8 mouse cellular contexts compared by ENCODE assay signal in genomic region chr10:80164998-80165344, GRCm38 (mm10). TPM values are rescaled to one million over a fixed set of nuclear protein-coding genes. Genes with fewer than 3 reads are reported as not detected.
A peak's percentile ranks its signal among the peaks of the same experiment; 100 is the strongest.
DNase-seq lines count a peak whose midpoint lies in the region; ATAC-seq and TF ChIP-seq lines count a peak whose summit lies in the region.

No protein-coding gene starts in this region.

- peak; percentile 100 for TF ChIP-seq CTCF in G1E (IDR thresholded peaks at IDR 0.05; ENCODE audit: low read depth, low read length)
- TF ChIP-seq CTCF in thymus, adult 2 months (IDR thresholded peaks at IDR 0.05; ENCODE audit: borderline replicate concordance, control insufficient read depth, extremely low read depth, insufficient read depth, low read length, poor library complexity), result peak; percentile 86

- no peaks in the 10 kb centered on the region; the same call in 1 of the 2 replicates for H3K27me3 ChIP-seq in G1E (ENCODE audit: insufficient read depth, low read length)
- no peaks in the 10 kb centered on the region for H3K27me3 ChIP-seq in lung, embryonic 16.5 days (ENCODE audit: control insufficient read depth, insufficient read depth, low read depth, low read length)
- no peaks in the 10 kb centered on the region for H3K27me3 ChIP-seq in thymus, adult 2 months (ENCODE audit: control insufficient read depth, insufficient read depth, low read length)

- peak overlapping the region; percentile 72 for H3K4me3 ChIP-seq in G1E (ENCODE audit: low read depth, low read length)
- peak overlapping the region; percentile 43 for H3K4me3 ChIP-seq in lung, embryonic 16.5 days (ENCODE audit: low read length)
- H3K4me3 ChIP-seq in thymus, adult 2 months (ENCODE audit: control insufficient read depth, insufficient read depth, low read length), result peak overlapping the region; percentile 25

- no peak overlapping the region; the same call in 1 of the 2 replicates for H3K27ac ChIP-seq in lung, embryonic 16.5 days (ENCODE audit: low read length)
- no peak overlapping the region for H3K27ac ChIP-seq in thymus, adult 2 months (ENCODE audit: control insufficient read depth, insufficient read depth, low read length)

- ATAC-seq in G1E (ENCODE audit: extremely low read depth, insufficient number of reproducible peaks, low FRiP score, poor library complexity, severe bottlenecking), result peak; percentile 29
- ATAC-seq in hematopoietic stem cell, adult 5-6 weeks (replicated peaks in 1 of 2; ENCODE audit: insufficient read depth in 1 of 2, low FRiP score in 2 of 2, low TSS enrichment in 1 of 2, low read depth in 1 of 2, poor library complexity in 2 of 2, severe bottlenecking in 2 of 2), result peak; percentile 61 to 66
- peak; percentile 17 for ATAC-seq in lung, embryonic 16.5 days (ENCODE audit: low read depth)

- H3K4me2 ChIP-seq in lung, embryonic 16.5 days (ENCODE audit: low read depth, low read length), result peak overlapping the region; percentile 83

- peaks cover 9% of the 10 kb centered on the region for H3K36me3 ChIP-seq in G1E (replicated peaks)
- peaks cover 3% of the 10 kb centered on the region for H3K36me3 ChIP-seq in lung, embryonic 16.5 days (ENCODE audit: control insufficient read depth, insufficient read depth, low read length)
- H3K36me3 ChIP-seq in thymus, adult 2 months (ENCODE audit: control insufficient read depth, insufficient read depth, low read length), result peaks cover 3% of the 10 kb centered on the region; the same call in 1 of the 2 replicates

- H3K4me1 ChIP-seq in G1E (ENCODE audit: insufficient read depth, low read depth, low read length), result peaks cover 86% of the 10 kb centered on the region
- H3K4me1 ChIP-seq in lung, embryonic 16.5 days (replicated peaks; ENCODE audit: control insufficient read depth, insufficient read depth, low read length), result peaks cover 71% of the 10 kb centered on the region
- H3K4me1 ChIP-seq in thymus, adult 2 months (replicated peaks; ENCODE audit: control insufficient read depth, insufficient read depth, low read length), result peaks cover 58% of the 10 kb centered on the region

- 0 out of 2 replicates have a peak, but pooled peaks have one; percentile 35 for TF ChIP-seq POLR2A in thymus, adult 2 months (IDR thresholded peaks at IDR 0.05; ENCODE audit: control insufficient read depth, extremely low read depth, insufficient read depth, low read length, poor library complexity)

- DNase-seq in G1E (ENCODE audit: low spot score), result peak; percentile 63
- peak; percentile 98 for DNase-seq in cerebellum, adult 8-10 months
- DNase-seq in forelimb bud, embryonic 11.5 days (ENCODE audit: low read depth, low spot score), result peak; percentile 95
- DNase-seq in layer of hippocampus, adult 9-11 months, result peak; percentile 96
- peak; percentile 92 for DNase-seq in ovary, adult 18-20 months (ENCODE audit: low spot score)
- peak; percentile 89 for DNase-seq in thymus, adult 2 months

- peak overlapping the region; percentile 60 for H3K9ac ChIP-seq in lung, embryonic 16.5 days (ENCODE audit: low read length)

- 0 out of 2 replicates have a peak, but pooled peaks cover under 1% of the 10 kb centered on the region for H3K9me3 ChIP-seq in G1E (replicated peaks)
- no peaks in the 10 kb centered on the region for H3K9me3 ChIP-seq in lung, embryonic 16.5 days (ENCODE audit: control insufficient read depth, low read length)

- WGBS in lung, embryonic 16.5 days, result under 1% methylated on average over 17 of the region's 17 CpGs
- 1% methylated on average over 17 of the region's 17 CpGs for WGBS in thymus, adult 2 months

RNA-seq across cellular contexts. Expression of gene Cirbp, which starts 0.8 kb away (rescaled TPM):
- total RNA-seq in G1E (2014; fragmentation: Nextera tagmentation) (18.1 and 21.2 TPM in 2 replicates), G1E (2017) (32.6 and 34.8 TPM in 2 replicates)
- 41.4 and 45.2 TPM in 2 replicates for polyA plus RNA-seq in G1E (2012)
- total RNA-seq in hematopoietic stem cell, adult 5-6 weeks (2017), result 93.6 and 143 TPM in 2 replicates
- 73.4 and 83.4 TPM in 2 replicates for polyA plus RNA-seq in lung, embryonic 16.5 days (2015; fragmentation: Nextera tagmentation; extraction: Ambion mirVana)
- polyA plus RNA-seq in thymus, adult 2 months (2012; rRNA removed), result 173 and 193 TPM in 2 replicates

RNA-seq across cellular contexts. Expression of gene 1600002K03Rik, which starts 7.8 kb away (rescaled TPM):
- total RNA-seq in G1E (2014; fragmentation: Nextera tagmentation) (1.6 TPM in 1 of 2 replicates, not detected in the other), G1E (2017) (7.8 and 8.9 TPM in 2 replicates)
- 4.8 and 5.0 TPM in 2 replicates for polyA plus RNA-seq in G1E (2012)
- total RNA-seq in hematopoietic stem cell, adult 5-6 weeks (2017), result 9.1 and 26.2 TPM in 2 replicates
- polyA plus RNA-seq in lung, embryonic 16.5 days (2015; fragmentation: Nextera tagmentation; extraction: Ambion mirVana), result 12.2 and 13.6 TPM in 2 replicates
- 11.1 and 14.8 TPM in 2 replicates for polyA plus RNA-seq in thymus, adult 2 months (2012; rRNA removed)

RNA-seq across cellular contexts. Expression of gene Efna2, which starts 14.3 kb away (rescaled TPM):
- total RNA-seq in G1E (2014; fragmentation: Nextera tagmentation) (not detected in 2 replicates), G1E (2017) (not detected in 2 replicates)
- polyA plus RNA-seq in G1E (2012), result 0.18 and 0.20 TPM in 2 replicates
- total RNA-seq in hematopoietic stem cell, adult 5-6 weeks (2017), result not detected in 2 replicates
- polyA plus RNA-seq in lung, embryonic 16.5 days (2015; fragmentation: Nextera tagmentation; extraction: Ambion mirVana), result 11.0 and 12.1 TPM in 2 replicates
- 3.1 and 3.6 TPM in 2 replicates for polyA plus RNA-seq in thymus, adult 2 months (2012; rRNA removed)

RNA-seq across cellular contexts. Expression of gene Midn, which starts 16.9 kb away (rescaled TPM):
- total RNA-seq in G1E (2014; fragmentation: Nextera tagmentation) (89.8 and 92.3 TPM in 2 replicates), G1E (2017) (19.2 and 24.3 TPM in 2 replicates)
- polyA plus RNA-seq in G1E (2012), result 295 and 302 TPM in 2 replicates
- total RNA-seq in hematopoietic stem cell, adult 5-6 weeks (2017), result 19.4 and 20.2 TPM in 2 replicates
- polyA plus RNA-seq in lung, embryonic 16.5 days (2015; fragmentation: Nextera tagmentation; extraction: Ambion mirVana), result 11.8 and 12.9 TPM in 2 replicates
- 342 and 374 TPM in 2 replicates for polyA plus RNA-seq in thymus, adult 2 months (2012; rRNA removed)

RNA-seq across cellular contexts. Expression of gene Cbarp, which starts 24.3 kb away (rescaled TPM):
- total RNA-seq in G1E (2014; fragmentation: Nextera tagmentation) (67.2 and 74.4 TPM in 2 replicates), G1E (2017) (3.7 and 5.5 TPM in 2 replicates)
- 66.6 and 73.9 TPM in 2 replicates for polyA plus RNA-seq in G1E (2012)
- total RNA-seq in hematopoietic stem cell, adult 5-6 weeks (2017), result 2.2 and 2.4 TPM in 2 replicates
- 3.9 and 5.6 TPM in 2 replicates for polyA plus RNA-seq in lung, embryonic 16.5 days (2015; fragmentation: Nextera tagmentation; extraction: Ambion mirVana)
- 34.0 and 37.7 TPM in 2 replicates for polyA plus RNA-seq in thymus, adult 2 months (2012; rRNA removed)
